Mouse (Mus musculus): ENCODE data around the gene Tas1r1.

DNA sequence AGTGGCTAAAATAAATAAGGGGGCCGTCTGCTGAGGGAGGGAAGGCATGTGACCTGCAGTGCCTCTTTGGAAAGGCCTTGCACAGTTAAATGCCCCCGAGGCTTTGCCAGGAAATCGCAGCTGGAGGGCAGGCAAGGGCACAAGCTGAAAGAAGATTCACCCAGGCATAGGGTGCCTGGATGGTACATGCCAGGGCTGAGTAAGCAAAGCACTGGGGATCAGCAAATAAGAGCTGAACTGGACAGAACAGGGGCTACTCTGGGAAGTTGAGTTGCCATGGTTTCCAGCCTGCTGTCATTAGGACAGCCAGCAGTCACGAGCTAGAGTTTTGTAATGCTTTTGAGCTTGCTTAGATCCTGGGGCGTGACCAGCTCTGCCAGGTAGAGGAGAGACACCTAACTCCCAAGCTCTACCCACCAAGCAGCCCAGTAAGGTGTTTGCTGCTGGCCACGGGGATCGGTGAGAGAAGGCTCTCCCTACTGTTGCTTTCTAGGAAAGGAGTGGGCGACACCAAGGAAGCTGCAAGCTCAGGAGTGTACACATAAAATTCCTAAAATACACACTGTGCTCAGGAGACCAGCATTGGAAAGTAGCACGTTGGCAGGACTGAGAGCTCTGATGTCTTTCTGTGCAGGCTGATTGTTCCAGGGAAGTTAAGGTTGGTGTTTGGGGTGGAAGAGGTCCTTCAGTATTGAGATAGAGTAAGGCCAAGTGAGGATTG lies 24.2 kb upstream of the Tas1r1 start:
- TF ChIP-seq CTCF (IDR thresholded peaks at IDR 0.05; ENCODE audit: low read depth) (no peak), EP300 (IDR thresholded peaks at IDR 0.05; ENCODE audit: low read depth) (no peak)
